Mouse (Mus musculus) lung, embryonic 14.5 days (tissue): Measurements from ENCODE around the gene Dnajb11. TPM values are rescaled to one million over a fixed set of nuclear protein-coding genes. Genes with fewer than 3 reads are reported as not detected.

Experiments used
- ATAC-seq: fragments of 200-750 bp; cut with Nextera tagmentation; 2 replicates; pipeline ENCODE4 v1.8.0; 2017; ENCODE audit warnings: mild to moderate bottlenecking, moderate TSS enrichment, moderate library complexity; ENCODE audit not compliant: insufficient read depth
- DNase-seq: peaks from one replicate; pipeline ENCODE4 v3.0.0-alpha.2; 2015
- H3K27ac ChIP-seq: fragments of 300-500 bp; sonication (generic); 2 replicates; pipeline ENCODE4 v1.5.1; 2014; ENCODE audit warnings: low read depth, mild to moderate bottlenecking, moderate library complexity
- H3K27me3 ChIP-seq: fragments of 300-500 bp; sonication (generic); 2 replicates; pipeline ENCODE4 v1.6.1; 2014; ENCODE audit warnings: low read length, control low read depth; ENCODE audit not compliant: insufficient read depth
- H3K36me3 ChIP-seq: fragments of 300-500 bp; sonication (generic); 2 replicates; pipeline ENCODE4 v1.6.1; 2014; ENCODE audit warnings: control low read depth; ENCODE audit not compliant: insufficient read depth
- H3K4me1 ChIP-seq: fragments of 300-500 bp; sonication (generic); 2 replicates; pipeline ENCODE4 v1.6.1; 2014; ENCODE audit warnings: antibody characterized with exemption, control low read depth; ENCODE audit not compliant: insufficient read depth
- H3K4me2 ChIP-seq: fragments of 300-500 bp; sonication (generic); 2 replicates; pipeline ENCODE4 v1.6.1; 2014; ENCODE audit warnings: mild to moderate bottlenecking
- H3K4me3 ChIP-seq: fragments of 300-500 bp; sonication (generic); 2 replicates; pipeline ENCODE4 v1.5.1; 2014; ENCODE audit warnings: low read depth, low read length
- H3K9ac ChIP-seq: fragments of 300-500 bp; sonication (generic); 2 replicates; pipeline ENCODE4 v1.6.1; 2014
- H3K9me3 ChIP-seq: fragments of 300-500 bp; sonication (generic); 2 replicates; pipeline ENCODE4 v1.6.1; 2016; ENCODE audit warnings: low read depth, low read length, control low read depth
- CTCF ChIP-seq: IDR thresholded peaks from 2 replicates; pipeline ENCODE4 v1.5.1; 2016; ENCODE audit warnings: antibody characterized with exemption, low read depth
- WGBS: fragments of 180-500 bp; shearing (Covaris S2); extraction: QIAGEN DNeasy Blood & Tissue Kit; methylation state at CpG from one replicate; pipeline ENCODE4 v1.1.7; 2014; 5-methylcytosine and 5-hydroxymethylcytosine counted together
- polyA plus RNA-seq: library from polyadenylated mRNA; unstranded; fragments of >200 nt; fragmentation: Nextera tagmentation; extraction: Ambion mirVana; gene quantifications from 2 replicates; pipeline ENCODE4 v1.2.1, GENCODE M21; 2014

Gene Dnajb11
- polyA plus RNA-seq, 1 experiment from 2014 or later = 96.9 TPM

GRCm38 (mm10) chr16:22881487-22881886 lies 23.8 kb downstream of the Dnajb11 start:
- H3K9ac ChIP-seq = no peak overlapping the region
- TF ChIP-seq CTCF = no peak
- no peaks in the 10 kb centered on the region for H3K27me3 ChIP-seq
- no peak overlapping the region for H3K4me2 ChIP-seq
- H3K27ac ChIP-seq = no peak overlapping the region
- H3K9me3 ChIP-seq = no peaks in the 10 kb centered on the region
- 46% methylated on average over 4 of the region's 4 CpGs for WGBS
- ATAC-seq = no peak
- H3K4me1 ChIP-seq = no peaks in the 10 kb centered on the region
- no peak for DNase-seq
- no peaks in the 10 kb centered on the region for H3K36me3 ChIP-seq
- H3K4me3 ChIP-seq = no peak overlapping the region

- WGBS = 76% methylated on average over 5 of the region's 5 CpGs
- ATAC-seq = no peak
Observed at GRCm38 (mm10) chr16:22883441-22883840, 25.8 kb downstream of the Dnajb11 start.

GRCm38 (mm10) chr16:22885356-22885755 lies 27.7 kb downstream of the Dnajb11 start:
- TF ChIP-seq CTCF = no peak
- no peak overlapping the region for H3K27ac ChIP-seq
- no peaks in the 10 kb centered on the region for H3K4me1 ChIP-seq
- DNase-seq (no peak), ATAC-seq (no peak)
- no peaks in the 10 kb centered on the region for H3K36me3 ChIP-seq
- H3K9me3 ChIP-seq = no peaks in the 10 kb centered on the region
- no peak overlapping the region for H3K9ac ChIP-seq
- 27% methylated on average over 4 of the region's 4 CpGs for WGBS
- H3K27me3 ChIP-seq = no peaks in the 10 kb centered on the region
- H3K4me2 ChIP-seq = no peak overlapping the region
- H3K4me3 ChIP-seq = no peak overlapping the region

More at GRCm38 (mm10) chr16:22883441-22883840, 25.8 kb downstream of the Dnajb11 start:
- Histone ChIP-seq H3K27ac (no peak overlapping the region), H3K4me3 (no peak overlapping the region), H3K9ac (no peak overlapping the region), H3K4me1 (no peaks in the 10 kb centered on the region), H3K4me2 (no peak overlapping the region), H3K9me3 (no peaks in the 10 kb centered on the region), H3K27me3 (no peaks in the 10 kb centered on the region), H3K36me3 (no peaks in the 10 kb centered on the region)
- no peak for TF ChIP-seq CTCF
- DNase-seq = no peak

GRCm38 (mm10) chr16:22886726-22887125 lies 29.1 kb downstream of the Dnajb11 start:
- WGBS = 67% methylated on average over 3 of the region's 3 CpGs
- TF ChIP-seq CTCF = no peak
- no peak overlapping the region for H3K4me3 ChIP-seq

GRCm38 (mm10) chr16:22888835-22889234 lies 31.2 kb downstream of the Dnajb11 start:
- 64% methylated on average over 4 of the region's 4 CpGs for WGBS
- Histone ChIP-seq H3K27ac (no peak overlapping the region), H3K27me3 (no peaks in the 10 kb centered on the region), H3K36me3 (no peaks in the 10 kb centered on the region), H3K4me1 (no peaks in the 10 kb centered on the region), H3K9me3 (no peaks in the 10 kb centered on the region), H3K9ac (no peak overlapping the region), H3K4me3 (no peak overlapping the region), H3K4me2 (no peak overlapping the region)
- no peak for TF ChIP-seq CTCF
- no peak for DNase-seq
- ATAC-seq = no peak

More at GRCm38 (mm10) chr16:22886726-22887125, 29.1 kb downstream of the Dnajb11 start:
- Histone ChIP-seq H3K27ac (no peak overlapping the region), H3K9me3 (no peaks in the 10 kb centered on the region), H3K27me3 (no peaks in the 10 kb centered on the region), H3K9ac (no peak overlapping the region), H3K36me3 (no peaks in the 10 kb centered on the region), H3K4me2 (no peak overlapping the region), H3K4me1 (no peaks in the 10 kb centered on the region)
- ATAC-seq (no peak), DNase-seq (no peak)

- no peak for TF ChIP-seq CTCF
- 78% methylated on average over 8 of the region's 8 CpGs for WGBS
- no peaks in the 10 kb centered on the region for H3K9me3 ChIP-seq
- no peak overlapping the region for H3K4me2 ChIP-seq
- no peaks in the 10 kb centered on the region for H3K27me3 ChIP-seq
- H3K4me1 ChIP-seq = no peaks in the 10 kb centered on the region
- ATAC-seq (no peak), DNase-seq (no peak)
- no peaks in the 10 kb centered on the region for H3K36me3 ChIP-seq
- no peak overlapping the region for H3K9ac ChIP-seq
- H3K4me3 ChIP-seq = no peak overlapping the region
- no peak overlapping the region for H3K27ac ChIP-seq
Observed at GRCm38 (mm10) chr16:22889716-22890115, 32.1 kb downstream of the Dnajb11 start.

- Histone ChIP-seq H3K9me3 (no peaks in the 10 kb centered on the region), H3K27me3 (no peaks in the 10 kb centered on the region), H3K36me3 (no peaks in the 10 kb centered on the region), H3K9ac (no peak within 1 kb of the TSS), H3K27ac (no peak within 1 kb of the TSS), H3K4me3 (no peak within 1 kb of the TSS), H3K4me2 (no peak within 1 kb of the TSS), H3K4me1 (no peaks in the 10 kb centered on the region)
- DNase-seq = no peak
- TF ChIP-seq CTCF = no peak
- 83% methylated on average over 11 of the region's 11 CpGs for WGBS
- ATAC-seq = no peak
Observed at GRCm38 (mm10) chr16:22890683-22891510, 33.3 kb downstream of the Dnajb11 start, which contains the start of gene Ahsg. Ahsg (plus strand) TSS chr16:22891277.
